Mouse (Mus musculus): ENCODE data around the gene Ppm1l. TPM values are rescaled to one million over a fixed set of nuclear protein-coding genes. Genes with fewer than 3 reads are reported as not detected.

The Ppm1l gene
- polyA plus RNA-seq, 1 experiment from 2014 or later, result 24.4 TPM

- H3K9me3 ChIP-seq (ENCODE audit: control insufficient read depth, low read length), result no peaks in the 10 kb centered on the region
- H3K27me3 ChIP-seq (replicated peaks; ENCODE audit: control insufficient read depth, insufficient read depth, low read length), result no peaks in the 10 kb centered on the region
- no peak overlapping the region for H3K4me3 ChIP-seq (replicated peaks; ENCODE audit: low read length)
- no peaks in the 10 kb centered on the region for H3K36me3 ChIP-seq (ENCODE audit: control insufficient read depth, insufficient read depth)
- H3K4me2 ChIP-seq (ENCODE audit: low read length), result no peak overlapping the region
- ATAC-seq, result no peak
- 98% methylated on average over 8 of the region's 8 CpGs for WGBS
- peaks cover 17% of the 10 kb centered on the region for H3K4me1 ChIP-seq (replicated peaks; ENCODE audit: control insufficient read depth, insufficient read depth, low read length)
- no peak overlapping the region for H3K27ac ChIP-seq (ENCODE audit: low read length)
- no peak overlapping the region for H3K9ac ChIP-seq (replicated peaks; ENCODE audit: low read depth, low read length)
Measured at GRCm38 (mm10) chr3:69358620-69358964, 41.9 kb downstream of the Ppm1l start.

- WGBS, result 80% methylated on average over 4 of the region's 4 CpGs
- Histone ChIP-seq H3K36me3 (ENCODE audit: control insufficient read depth, insufficient read depth) (no peaks in the 10 kb centered on the region), H3K27me3 (replicated peaks; ENCODE audit: control insufficient read depth, insufficient read depth, low read length) (no peaks in the 10 kb centered on the region), H3K9me3 (ENCODE audit: control insufficient read depth, low read length) (no peaks in the 10 kb centered on the region), H3K4me3 (replicated peaks; ENCODE audit: low read length) (no peak overlapping the region), H3K27ac (ENCODE audit: low read length) (no peak overlapping the region), H3K4me2 (ENCODE audit: low read length) (no peak overlapping the region), H3K4me1 (replicated peaks; ENCODE audit: control insufficient read depth, insufficient read depth, low read length) (peaks cover 17% of the 10 kb centered on the region), H3K9ac (replicated peaks; ENCODE audit: low read depth, low read length) (no peak overlapping the region)
- ATAC-seq, result no peak
Measured at GRCm38 (mm10) chr3:69360263-69360895, 43.7 kb downstream of the Ppm1l start.

- peak overlapping the region; percentile 86 for H3K27ac ChIP-seq (ENCODE audit: low read length)
- H3K36me3 ChIP-seq (ENCODE audit: control insufficient read depth, insufficient read depth), result no peaks in the 10 kb centered on the region
- H3K4me2 ChIP-seq (ENCODE audit: low read length), result no peak overlapping the region
- peak; percentile 80 for ATAC-seq
- no peak overlapping the region for H3K9ac ChIP-seq (replicated peaks; ENCODE audit: low read depth, low read length)
- no peaks in the 10 kb centered on the region for H3K27me3 ChIP-seq (replicated peaks; ENCODE audit: control insufficient read depth, insufficient read depth, low read length)
- H3K9me3 ChIP-seq (ENCODE audit: control insufficient read depth, low read length), result no peaks in the 10 kb centered on the region
- no peak overlapping the region for H3K4me3 ChIP-seq (replicated peaks; ENCODE audit: low read length)
- H3K4me1 ChIP-seq (replicated peaks; ENCODE audit: control insufficient read depth, insufficient read depth, low read length), result peaks cover 17% of the 10 kb centered on the region
- 59% methylated on average over 13 of the region's 13 CpGs for WGBS
Measured at GRCm38 (mm10) chr3:69361487-69362349, 45.1 kb downstream of the Ppm1l start.

GRCm38 (mm10) chr3:69362350-69362790 is 45.7 kb downstream of the Ppm1l start:
- ATAC-seq, result peak; percentile 30; the same call in 1 of the 2 replicates
- Histone ChIP-seq H3K9me3 (ENCODE audit: control insufficient read depth, low read length) (no peaks in the 10 kb centered on the region), H3K27ac (ENCODE audit: low read length) (peak overlapping the region; percentile 86), H3K9ac (replicated peaks; ENCODE audit: low read depth, low read length) (0 out of 2 replicates have a peak overlapping the region, but pooled peaks have one; percentile 7), H3K4me3 (replicated peaks; ENCODE audit: low read length) (no peak overlapping the region), H3K4me1 (replicated peaks; ENCODE audit: control insufficient read depth, insufficient read depth, low read length) (peaks cover 17% of the 10 kb centered on the region), H3K27me3 (replicated peaks; ENCODE audit: control insufficient read depth, insufficient read depth, low read length) (no peaks in the 10 kb centered on the region), H3K4me2 (ENCODE audit: low read length) (0 out of 2 replicates have a peak overlapping the region, but pooled peaks have one; percentile 14), H3K36me3 (ENCODE audit: control insufficient read depth, insufficient read depth) (no peaks in the 10 kb centered on the region)
- WGBS, result 48% methylated on average over 5 of the region's 5 CpGs

- H3K36me3 ChIP-seq (ENCODE audit: control insufficient read depth, insufficient read depth), result no peaks in the 10 kb centered on the region
- H3K9ac ChIP-seq (replicated peaks; ENCODE audit: low read depth, low read length), result no peak overlapping the region
- H3K4me3 ChIP-seq (replicated peaks; ENCODE audit: low read length), result no peak overlapping the region
- no peak overlapping the region for H3K4me2 ChIP-seq (ENCODE audit: low read length)
- WGBS, result 43% methylated on average over 4 of the region's 4 CpGs
- H3K4me1 ChIP-seq (replicated peaks; ENCODE audit: control insufficient read depth, insufficient read depth, low read length), result peaks cover 17% of the 10 kb centered on the region
- H3K9me3 ChIP-seq (ENCODE audit: control insufficient read depth, low read length), result no peaks in the 10 kb centered on the region
- H3K27ac ChIP-seq (ENCODE audit: low read length), result peak overlapping the region; percentile 86
- H3K27me3 ChIP-seq (replicated peaks; ENCODE audit: control insufficient read depth, insufficient read depth, low read length), result no peaks in the 10 kb centered on the region
- ATAC-seq, result no peak; the same call in 1 of the 2 replicates
Measured at GRCm38 (mm10) chr3:69362906-69363305, 46.2 kb downstream of the Ppm1l start.

- H3K4me2 ChIP-seq (ENCODE audit: low read length), result no peak overlapping the region
- ATAC-seq, result no peak
- no peaks in the 10 kb centered on the region for H3K27me3 ChIP-seq (replicated peaks; ENCODE audit: control insufficient read depth, insufficient read depth, low read length)
- H3K9ac ChIP-seq (replicated peaks; ENCODE audit: low read depth, low read length), result no peak overlapping the region
- 72% methylated on average over 6 of the region's 6 CpGs for WGBS
- H3K36me3 ChIP-seq (ENCODE audit: control insufficient read depth, insufficient read depth), result no peaks in the 10 kb centered on the region
- no peaks in the 10 kb centered on the region for H3K9me3 ChIP-seq (ENCODE audit: control insufficient read depth, low read length)
- H3K27ac ChIP-seq (ENCODE audit: low read length), result no peak overlapping the region
- no peak overlapping the region for H3K4me3 ChIP-seq (replicated peaks; ENCODE audit: low read length)
- peaks cover 17% of the 10 kb centered on the region for H3K4me1 ChIP-seq (replicated peaks; ENCODE audit: control insufficient read depth, insufficient read depth, low read length)
Measured at GRCm38 (mm10) chr3:69364151-69364550, 47.5 kb downstream of the Ppm1l start.

- H3K27ac ChIP-seq (ENCODE audit: low read length), result no peak overlapping the region
- no peak overlapping the region for H3K9ac ChIP-seq (replicated peaks; ENCODE audit: low read depth, low read length)
- H3K9me3 ChIP-seq (ENCODE audit: control insufficient read depth, low read length), result no peaks in the 10 kb centered on the region
- no peaks in the 10 kb centered on the region for H3K36me3 ChIP-seq (ENCODE audit: control insufficient read depth, insufficient read depth)
- H3K4me2 ChIP-seq (ENCODE audit: low read length), result no peak overlapping the region
- no peak for ATAC-seq
- H3K27me3 ChIP-seq (replicated peaks; ENCODE audit: control insufficient read depth, insufficient read depth, low read length), result no peaks in the 10 kb centered on the region
- no peak overlapping the region for H3K4me3 ChIP-seq (replicated peaks; ENCODE audit: low read length)
- H3K4me1 ChIP-seq (replicated peaks; ENCODE audit: control insufficient read depth, insufficient read depth, low read length), result peaks cover under 1% of the 10 kb centered on the region; the same call in 1 of the 2 replicates
- WGBS, result 88% methylated on average over 9 of the region's 9 CpGs
Measured at GRCm38 (mm10) chr3:69367916-69368315, 51.3 kb downstream of the Ppm1l start.

- Histone ChIP-seq H3K36me3 (ENCODE audit: control insufficient read depth, insufficient read depth) (no peaks in the 10 kb centered on the region), H3K9me3 (ENCODE audit: control insufficient read depth, low read length) (no peaks in the 10 kb centered on the region), H3K27ac (ENCODE audit: low read length) (no peak overlapping the region; the same call in 1 of the 2 replicates), H3K9ac (replicated peaks; ENCODE audit: low read depth, low read length) (no peak overlapping the region), H3K4me1 (replicated peaks; ENCODE audit: control insufficient read depth, insufficient read depth, low read length) (peaks cover 6% of the 10 kb centered on the region), H3K27me3 (replicated peaks; ENCODE audit: control insufficient read depth, insufficient read depth, low read length) (no peaks in the 10 kb centered on the region), H3K4me2 (ENCODE audit: low read length) (no peak overlapping the region), H3K4me3 (replicated peaks; ENCODE audit: low read length) (no peak overlapping the region)
- 75% methylated on average over 3 of the region's 3 CpGs for WGBS
- ATAC-seq, result no peak
Measured at GRCm38 (mm10) chr3:69372731-69373130, 56.1 kb downstream of the Ppm1l start.

- Histone ChIP-seq H3K36me3 (ENCODE audit: control insufficient read depth, insufficient read depth) (no peaks in the 10 kb centered on the region), H3K27me3 (replicated peaks; ENCODE audit: control insufficient read depth, insufficient read depth, low read length) (no peaks in the 10 kb centered on the region), H3K4me3 (replicated peaks; ENCODE audit: low read length) (no peak overlapping the region), H3K9me3 (ENCODE audit: control insufficient read depth, low read length) (no peaks in the 10 kb centered on the region), H3K9ac (replicated peaks; ENCODE audit: low read depth, low read length) (no peak overlapping the region), H3K4me1 (replicated peaks; ENCODE audit: control insufficient read depth, insufficient read depth, low read length) (peaks cover 6% of the 10 kb centered on the region), H3K4me2 (ENCODE audit: low read length) (no peak overlapping the region), H3K27ac (ENCODE audit: low read length) (no peak overlapping the region)
- 41% methylated on average over 10 of the region's 10 CpGs for WGBS
- ATAC-seq, result peak; percentile 88
Measured at GRCm38 (mm10) chr3:69373544-69374306, 57.1 kb downstream of the Ppm1l start.
